Mouse (Mus musculus): ENCODE measurements around the gene Cct7. TPM values are rescaled to one million over a fixed set of nuclear protein-coding genes. Genes with fewer than 3 reads are reported as not detected.

Cct7 gene
- polyA plus RNA-seq, 1 experiment from 2014 or later, result 312 TPM

Other genes with a start within 250 kb of the Cct7 start
- gene Sfxn5, start 118.1 kb upstream of the Cct7 start, polyA plus RNA-seq (2015; fragmentation: Nextera tagmentation; extraction: Ambion mirVana), result 3.7 and 4.9 TPM in 2 replicates
- gene Rab11fip5, start 76.9 kb upstream of the Cct7 start, polyA plus RNA-seq (2015; fragmentation: Nextera tagmentation; extraction: Ambion mirVana), result 42.3 and 45.3 TPM in 2 replicates
- gene Noto, start 27.6 kb upstream of the Cct7 start, polyA plus RNA-seq (2015; fragmentation: Nextera tagmentation; extraction: Ambion mirVana), result 0.15 TPM in 1 of 2 replicates, not detected in the other
- 29.6 and 38.4 TPM in 2 replicates for gene Smyd5, start 19.5 kb upstream of the Cct7 start, polyA plus RNA-seq (2015; fragmentation: Nextera tagmentation; extraction: Ambion mirVana)
- gene Pradc1, start 456 bp downstream of the Cct7 start, polyA plus RNA-seq (2015; fragmentation: Nextera tagmentation; extraction: Ambion mirVana), result 38.8 and 41.9 TPM in 2 replicates
- 0.03 and 0.15 TPM in 2 replicates for gene Fbxo41, start 51.5 kb downstream of the Cct7 start, polyA plus RNA-seq (2015; fragmentation: Nextera tagmentation; extraction: Ambion mirVana)
- not detected in 2 replicates for gene Egr4, start 62.1 kb downstream of the Cct7 start, polyA plus RNA-seq (2015; fragmentation: Nextera tagmentation; extraction: Ambion mirVana)
- 1.9 and 2.4 TPM in 2 replicates for gene Alms1, start 136.0 kb downstream of the Cct7 start, polyA plus RNA-seq (2015; fragmentation: Nextera tagmentation; extraction: Ambion mirVana)

Data from heart, embryonic 15.5 days (tissue).